Mouse (Mus musculus) ES-Bruce4 (cell line): ENCODE data around the gene Wrap73.

ENCODE experiments used
- CTCF ChIP-seq: IDR thresholded peaks from one replicate; pipeline ENCODE4 v1.8.1; 2011; ENCODE audit warnings: low read depth, low read length
- POLR2A ChIP-seq: IDR thresholded peaks from one replicate; pipeline ENCODE4 v1.8.1; 2011; ENCODE audit warnings: low read length; ENCODE audit not compliant: insufficient read depth

DNA sequence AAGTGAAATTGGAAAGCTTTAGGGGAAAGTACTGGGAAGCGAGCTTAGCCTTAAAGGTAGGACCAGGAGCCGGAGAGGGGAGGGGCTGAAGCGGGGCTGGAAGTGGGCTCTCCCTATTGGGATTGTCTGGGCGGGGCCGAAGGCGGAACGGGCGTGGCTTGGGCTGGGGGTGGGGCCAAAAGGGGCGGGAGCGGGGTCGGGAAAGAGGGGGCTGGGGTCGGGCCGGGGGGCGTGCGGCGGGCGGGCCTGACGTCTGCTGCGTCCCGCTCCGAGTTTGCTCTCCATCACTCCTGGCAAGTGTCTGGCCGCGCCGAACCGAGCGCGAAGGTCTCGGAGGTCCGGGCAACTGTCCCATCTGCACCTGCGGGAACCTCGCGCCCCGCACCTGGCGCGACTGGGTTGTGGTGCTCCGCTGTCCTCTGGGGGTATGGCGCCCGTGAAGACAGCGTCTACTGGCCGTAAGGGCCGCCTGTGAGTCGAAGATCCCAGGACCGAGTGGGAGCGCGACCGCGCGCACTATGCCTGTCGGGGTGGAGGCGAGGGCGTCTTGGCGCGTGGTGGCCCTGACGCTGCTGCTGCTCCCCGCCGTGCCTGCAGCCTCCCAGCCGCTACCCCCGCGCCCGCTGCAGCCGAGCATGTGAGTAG, 28.5 kb downstream of the Wrap73 start, which contains the start of gene Megf6:
- TF ChIP-seq CTCF (no peak), POLR2A (no peak)
